Mouse (Mus musculus): Measurements from ENCODE around the gene Hmcn1.

The Hmcn1 gene

DNA sequence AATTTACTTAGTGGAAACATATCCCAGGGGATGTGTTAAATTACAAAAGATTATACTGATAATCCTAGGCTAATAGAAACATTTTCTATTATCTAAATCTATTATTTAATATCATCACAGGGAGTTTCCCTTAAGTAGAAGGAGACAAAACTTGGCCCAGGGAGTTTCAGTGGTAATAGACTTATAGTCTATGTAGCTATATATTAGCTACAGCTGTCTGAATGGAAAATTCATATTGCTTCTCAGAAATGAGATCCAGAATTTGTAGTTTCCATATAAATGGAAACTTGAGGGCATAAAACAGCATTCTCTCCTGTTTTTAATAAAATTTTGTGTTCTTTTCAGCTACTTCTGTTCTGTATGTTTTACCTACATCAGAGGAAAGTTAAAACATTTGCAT, 179.9 kb downstream of the Hmcn1 start:
- in situ Hi-C loops (cut with MboI; ENCODE audit: low pct_unique_long_range_greater_than_20kb in 1 of 2, low sequenced_read_pairs in 2 of 2, unreplicated experiment in 1 of 2): no loop called here

DNA sequence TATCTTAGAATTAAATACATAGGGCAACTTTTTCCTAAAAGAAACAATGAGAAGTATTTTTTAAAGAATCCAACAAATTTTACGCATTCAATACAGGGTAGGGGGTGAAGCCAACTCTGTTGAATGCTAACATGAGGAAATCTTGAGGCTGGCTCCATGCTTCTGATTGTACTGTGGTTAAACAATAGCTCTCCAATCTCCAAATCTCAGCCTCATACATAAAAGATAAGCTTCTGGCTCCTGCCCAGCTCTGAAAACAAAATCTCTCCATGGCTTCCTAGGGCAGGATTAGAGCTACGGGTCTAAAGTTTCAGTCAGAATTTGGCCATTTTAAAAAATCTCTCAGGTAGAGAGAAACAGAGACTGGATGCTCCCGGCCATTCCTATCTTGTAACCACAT, 186.4 kb downstream of the Hmcn1 start:
- in situ Hi-C loops (cut with MboI; ENCODE audit: low pct_unique_long_range_greater_than_20kb in 1 of 2, low sequenced_read_pairs in 2 of 2, unreplicated experiment in 1 of 2): no loop called here

DNA sequence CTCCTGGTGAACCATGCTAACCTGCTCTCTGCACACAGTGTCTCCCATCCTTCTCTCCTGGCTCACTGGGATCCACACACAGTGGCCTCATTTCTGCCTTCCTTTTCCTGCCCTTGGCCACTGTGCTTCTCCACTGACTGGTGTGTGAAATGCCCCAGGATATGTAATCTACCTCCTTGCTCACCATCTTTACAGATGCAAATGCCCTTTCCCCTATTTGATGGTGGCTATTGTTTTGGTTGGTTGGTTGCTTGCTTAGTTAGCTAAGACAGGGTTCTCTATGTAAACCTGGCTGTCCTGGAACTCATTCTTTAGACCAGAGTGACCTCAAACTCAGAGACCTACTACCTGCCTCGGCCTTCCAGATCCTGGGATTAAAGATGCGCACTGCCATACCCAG, 187.8 kb downstream of the Hmcn1 start:
- in situ Hi-C loops (cut with MboI; ENCODE audit: low pct_unique_long_range_greater_than_20kb in 1 of 2, low sequenced_read_pairs in 2 of 2, unreplicated experiment in 1 of 2): no loop called here

DNA sequence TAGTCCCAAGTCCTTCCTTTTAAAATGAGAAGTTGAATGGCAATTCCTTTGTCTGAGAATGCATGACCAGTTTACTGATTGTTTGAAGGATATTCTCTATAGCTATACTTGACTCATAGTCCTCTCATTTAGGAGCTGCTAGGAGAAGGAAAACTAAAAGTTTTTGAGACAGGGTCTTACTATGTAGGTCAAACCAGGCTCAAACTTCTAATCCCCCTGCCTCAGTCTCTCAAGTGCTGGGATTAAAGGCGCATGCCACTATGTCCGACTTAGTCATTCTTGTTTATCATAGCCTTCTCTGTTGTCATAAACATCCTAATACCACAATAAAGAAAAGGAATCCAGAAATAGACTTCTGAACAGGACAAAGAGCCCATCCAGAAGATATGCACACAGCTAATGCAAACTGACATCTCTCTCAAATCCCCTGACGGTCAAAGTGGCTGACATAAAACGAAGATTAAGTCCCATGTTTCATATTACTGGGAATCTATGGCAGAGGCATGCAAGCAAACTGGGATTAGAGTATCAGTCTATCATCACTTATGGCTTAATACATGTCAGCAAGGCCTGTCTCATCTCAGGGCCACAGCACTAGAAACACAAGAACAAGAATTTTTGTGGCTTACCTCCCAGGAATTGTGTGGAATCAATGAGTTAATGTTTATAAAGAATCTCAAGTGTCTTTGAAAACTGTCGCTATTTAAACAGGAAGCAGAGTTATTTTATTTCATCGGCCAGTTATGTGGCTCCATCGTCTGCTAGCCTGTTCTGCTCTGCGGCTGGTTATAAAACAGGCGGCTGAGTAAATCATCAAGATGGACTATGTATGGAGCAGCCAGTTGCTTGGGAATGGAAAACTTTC, 188.8 kb downstream of the Hmcn1 start:
- in situ Hi-C loops (cut with MboI; ENCODE audit: low pct_unique_long_range_greater_than_20kb in 1 of 2, low sequenced_read_pairs in 2 of 2, unreplicated experiment in 1 of 2): no loop called here

DNA sequence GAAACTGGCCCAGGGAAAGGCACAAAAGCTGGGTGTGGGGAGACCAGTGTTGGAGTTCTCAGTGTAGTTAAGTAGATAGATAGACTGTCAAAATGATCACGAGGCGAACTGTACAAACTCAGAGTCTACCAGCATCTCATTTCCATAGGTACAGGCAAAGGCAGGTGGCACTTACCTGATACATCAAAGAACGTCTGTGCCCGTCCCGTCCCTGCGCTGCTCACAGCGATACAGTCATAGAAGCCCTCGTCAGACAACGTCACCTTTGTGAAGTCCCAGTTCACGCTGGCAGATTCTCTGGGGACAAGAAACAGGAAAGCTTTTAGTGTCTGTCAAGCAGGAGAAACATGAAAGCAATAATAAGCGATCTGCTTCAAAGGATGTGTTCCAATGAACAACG, 190.6 kb downstream of the Hmcn1 start:
- in situ Hi-C loops (cut with MboI; ENCODE audit: low pct_unique_long_range_greater_than_20kb in 1 of 2, low sequenced_read_pairs in 2 of 2, unreplicated experiment in 1 of 2): no loop called here

DNA sequence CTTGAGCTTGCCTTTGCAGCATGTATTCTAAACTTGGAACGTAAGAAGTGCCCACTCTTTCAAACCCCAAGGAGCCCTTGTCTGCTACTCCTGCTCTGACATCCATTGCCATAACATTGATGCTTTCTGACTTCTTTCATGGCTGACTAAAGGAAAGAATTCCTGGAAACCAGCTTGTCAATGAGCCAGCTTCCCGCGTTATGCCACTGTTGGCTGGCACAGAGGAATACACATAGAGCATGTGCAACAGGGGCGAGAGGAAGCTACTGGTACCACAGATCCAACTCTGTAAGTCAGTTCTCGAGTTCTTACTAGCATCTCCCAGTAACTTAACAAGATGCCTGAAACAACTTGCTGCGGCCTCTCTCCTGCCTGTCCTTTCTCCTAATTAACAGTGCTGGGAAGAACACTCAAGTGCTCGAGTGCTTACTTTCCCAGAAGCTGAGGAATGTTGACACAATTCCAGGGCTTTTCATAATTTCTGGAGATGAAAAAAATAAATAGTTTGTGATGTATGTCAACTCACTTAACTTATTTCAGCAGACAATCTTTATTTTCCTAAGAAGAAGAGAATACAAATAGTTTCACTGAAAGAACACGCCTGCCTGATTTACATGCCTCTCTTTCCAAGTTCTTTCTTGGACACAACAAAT, 192.5 kb downstream of the Hmcn1 start:
- in situ Hi-C loops (cut with MboI; ENCODE audit: low pct_unique_long_range_greater_than_20kb in 1 of 2, low sequenced_read_pairs in 2 of 2, unreplicated experiment in 1 of 2): no loop called here

DNA sequence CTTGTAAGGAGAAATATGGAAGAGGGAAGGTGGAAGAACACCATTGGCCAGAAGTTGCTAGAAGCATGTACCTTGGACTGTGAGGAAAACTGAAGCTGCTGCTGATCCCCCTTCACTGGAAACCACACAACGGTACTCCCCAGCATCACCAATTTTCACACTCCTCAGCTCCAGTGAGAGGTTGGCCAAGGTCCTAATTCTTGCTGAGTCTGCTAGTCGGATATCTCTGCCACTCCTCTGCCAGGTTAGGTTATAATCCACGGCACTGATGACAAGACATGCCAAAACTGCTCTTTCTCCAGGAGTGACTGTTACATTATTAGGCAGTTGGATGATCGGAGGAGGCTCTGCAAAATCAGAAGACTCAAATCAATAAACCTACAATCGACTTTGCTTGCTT, 194.6 kb downstream of the Hmcn1 start:
- in situ Hi-C loops (cut with MboI; ENCODE audit: low pct_unique_long_range_greater_than_20kb in 1 of 2, low sequenced_read_pairs in 2 of 2, unreplicated experiment in 1 of 2): no loop called here

DNA sequence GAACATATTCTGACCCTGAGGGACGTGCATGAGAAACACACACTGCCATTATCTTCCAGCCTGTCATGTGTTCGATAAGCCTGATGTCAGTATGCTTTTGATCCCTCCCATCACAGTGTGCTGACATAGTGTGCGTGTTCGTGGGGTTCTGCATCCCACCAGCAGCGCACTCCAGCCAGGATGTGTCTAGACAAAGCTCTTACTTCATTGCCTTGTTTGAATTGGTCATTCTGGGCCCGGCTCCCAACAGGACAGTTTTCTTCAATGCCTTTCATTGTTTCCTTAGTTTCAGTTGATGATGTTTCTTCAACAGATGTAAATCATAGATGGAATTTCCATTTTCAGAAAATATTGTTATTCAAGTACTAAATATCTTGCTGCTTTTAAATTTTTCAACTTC, 206.5 kb downstream of the Hmcn1 start:
- in situ Hi-C loops (cut with MboI; ENCODE audit: low pct_unique_long_range_greater_than_20kb in 1 of 2, low sequenced_read_pairs in 2 of 2, unreplicated experiment in 1 of 2): no loop called here

DNA sequence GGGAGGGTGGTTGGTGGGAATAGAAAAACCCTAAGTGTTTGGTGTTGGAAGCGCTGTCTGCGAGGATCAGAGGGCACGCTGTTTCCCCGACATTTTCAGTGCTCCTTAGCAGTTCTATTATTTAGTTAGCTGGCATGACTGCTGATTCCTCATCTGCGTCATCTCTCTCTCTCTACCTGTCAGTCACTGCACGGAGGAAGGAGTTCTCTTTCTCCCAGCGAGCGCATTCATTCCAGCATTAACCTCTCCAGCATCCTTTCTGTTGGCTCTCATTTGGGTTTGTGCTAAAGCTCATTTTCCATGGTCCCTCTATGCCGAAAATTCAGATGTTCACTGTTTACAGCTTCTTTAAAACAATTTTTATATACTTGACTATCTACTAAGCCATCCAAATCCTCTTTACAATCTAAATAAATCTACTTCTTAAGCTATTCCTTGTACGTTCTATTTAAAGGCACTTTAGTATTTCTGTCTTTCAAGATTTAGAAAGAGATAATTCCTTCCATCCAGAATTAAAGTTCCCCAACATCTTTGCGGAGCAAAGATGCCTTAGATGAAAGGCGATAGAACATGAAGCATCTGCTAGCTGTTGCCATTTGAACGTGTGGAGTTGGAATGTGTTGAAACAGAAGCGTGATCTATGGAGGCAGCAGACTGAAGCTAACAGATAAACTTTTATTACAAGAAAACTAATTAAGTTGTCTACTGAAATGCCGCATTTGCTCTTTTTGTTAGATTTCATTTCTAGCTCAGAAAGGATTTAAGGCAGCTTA, 210.0 kb downstream of the Hmcn1 start:
- in situ Hi-C loops (cut with MboI; ENCODE audit: low pct_unique_long_range_greater_than_20kb in 1 of 2, low sequenced_read_pairs in 2 of 2, unreplicated experiment in 1 of 2): no loop called here

DNA sequence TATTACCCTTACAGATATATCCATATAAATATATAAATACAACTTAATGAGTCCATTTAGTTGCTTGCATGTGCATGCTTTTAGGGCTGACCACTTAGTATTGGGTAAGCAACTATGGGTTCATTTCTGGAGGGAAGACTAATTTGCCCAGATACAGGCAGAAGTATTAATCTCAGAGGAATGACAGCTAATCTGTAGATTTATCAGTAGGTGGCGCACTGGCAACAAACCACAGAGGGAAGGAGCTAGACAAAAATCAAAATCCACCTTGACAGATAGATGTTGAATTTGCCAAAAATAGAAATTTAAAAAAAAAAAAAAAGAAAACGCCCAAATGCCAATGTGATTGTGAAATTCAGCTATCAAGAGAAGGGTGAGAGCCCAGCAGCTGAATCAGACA, 213.3 kb downstream of the Hmcn1 start:
- in situ Hi-C loops (cut with MboI; ENCODE audit: low pct_unique_long_range_greater_than_20kb in 1 of 2, low sequenced_read_pairs in 2 of 2, unreplicated experiment in 1 of 2): no loop called here

DNA sequence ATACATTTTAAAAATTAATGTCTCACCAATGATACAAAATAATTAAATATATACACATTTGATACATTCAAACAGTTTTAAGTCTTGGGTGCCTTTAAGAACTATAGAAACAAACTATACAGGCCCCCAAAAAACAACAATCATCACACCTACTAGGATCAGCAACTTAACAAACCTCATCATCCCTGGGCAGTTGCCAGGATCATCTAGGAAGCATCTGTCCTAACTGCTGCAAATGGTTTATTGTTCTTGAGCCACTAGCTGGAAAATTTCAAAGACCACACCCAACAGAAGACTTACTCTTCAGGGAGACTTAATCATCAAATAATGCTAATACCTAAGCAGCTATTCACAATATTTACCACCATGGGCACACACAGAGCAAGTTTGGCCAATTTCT, 216.5 kb downstream of the Hmcn1 start:
- in situ Hi-C loops (cut with MboI; ENCODE audit: low pct_unique_long_range_greater_than_20kb in 1 of 2, low sequenced_read_pairs in 2 of 2, unreplicated experiment in 1 of 2): no loop called here

DNA sequence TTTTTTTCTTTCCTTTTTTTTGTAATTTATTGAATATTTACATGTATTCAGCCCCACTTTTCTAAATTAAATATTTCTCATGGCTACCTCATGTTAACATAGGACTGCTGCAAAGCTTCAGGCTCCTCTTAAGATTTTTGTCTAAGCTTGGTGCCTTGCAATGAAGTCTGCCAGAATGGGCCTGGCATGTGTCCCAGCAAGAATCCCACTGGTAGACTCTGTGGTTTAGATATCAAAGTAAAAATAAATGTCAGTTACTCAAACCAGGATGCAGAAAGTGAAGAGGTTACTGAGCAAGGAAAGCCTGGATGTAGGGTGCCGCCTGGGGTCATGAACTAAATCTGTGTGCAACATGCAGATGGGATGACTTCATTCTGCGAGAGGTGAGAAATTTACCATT, 217.5 kb downstream of the Hmcn1 start:
- in situ Hi-C loops (cut with MboI; ENCODE audit: low pct_unique_long_range_greater_than_20kb in 1 of 2, low sequenced_read_pairs in 2 of 2, unreplicated experiment in 1 of 2): no loop called here

DNA sequence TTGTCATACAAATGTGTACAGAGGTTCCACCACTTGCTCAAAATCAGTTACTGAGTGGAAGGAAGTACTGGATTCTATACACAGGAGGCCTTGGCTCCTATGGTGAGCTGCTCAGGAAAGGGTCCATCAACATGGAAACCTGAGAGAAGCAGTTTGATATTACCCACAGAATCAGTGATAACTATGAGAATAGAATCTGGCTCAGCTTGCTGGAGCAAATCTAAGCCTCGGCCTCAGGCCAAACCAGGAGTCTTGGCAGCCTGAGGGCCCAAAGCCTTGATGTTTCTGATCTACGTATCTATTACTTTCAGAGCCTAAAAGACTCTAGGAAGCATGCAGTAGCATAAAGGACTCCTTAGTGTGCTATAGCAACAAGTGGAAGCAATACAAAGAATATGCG, 220.3 kb downstream of the Hmcn1 start:
- in situ Hi-C loops (cut with MboI; ENCODE audit: low pct_unique_long_range_greater_than_20kb in 1 of 2, low sequenced_read_pairs in 2 of 2, unreplicated experiment in 1 of 2): no loop called here

DNA sequence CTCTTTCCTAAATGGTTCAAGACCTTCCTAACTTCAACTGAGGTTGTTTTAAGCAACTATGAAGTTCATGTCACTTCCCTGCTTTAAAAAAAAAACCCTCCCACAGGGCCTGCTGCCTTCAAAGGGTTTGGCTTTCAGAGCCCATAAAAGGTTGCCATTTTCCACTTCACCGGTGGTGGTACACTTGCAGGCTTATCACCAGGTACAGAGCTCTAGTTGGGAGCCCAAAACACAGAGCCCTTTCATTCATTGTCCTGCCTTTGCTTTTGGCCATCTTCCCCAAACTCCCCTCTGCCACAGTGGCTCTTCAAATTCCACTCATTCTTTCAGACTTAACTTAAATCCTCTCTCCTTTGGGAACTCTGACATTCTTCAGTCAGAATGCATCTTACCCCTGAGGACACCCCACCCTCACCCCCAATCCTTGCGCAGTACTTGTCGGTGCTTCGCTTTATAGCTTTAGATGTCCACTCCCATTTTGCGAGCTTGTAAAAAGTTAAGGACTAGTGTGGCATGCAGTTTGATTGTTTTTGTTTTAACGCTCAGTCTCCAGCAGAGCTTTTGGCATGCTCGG, 222.2 kb downstream of the Hmcn1 start:
- in situ Hi-C loops (cut with MboI; ENCODE audit: low pct_unique_long_range_greater_than_20kb in 1 of 2, low sequenced_read_pairs in 2 of 2, unreplicated experiment in 1 of 2): no loop called here

DNA sequence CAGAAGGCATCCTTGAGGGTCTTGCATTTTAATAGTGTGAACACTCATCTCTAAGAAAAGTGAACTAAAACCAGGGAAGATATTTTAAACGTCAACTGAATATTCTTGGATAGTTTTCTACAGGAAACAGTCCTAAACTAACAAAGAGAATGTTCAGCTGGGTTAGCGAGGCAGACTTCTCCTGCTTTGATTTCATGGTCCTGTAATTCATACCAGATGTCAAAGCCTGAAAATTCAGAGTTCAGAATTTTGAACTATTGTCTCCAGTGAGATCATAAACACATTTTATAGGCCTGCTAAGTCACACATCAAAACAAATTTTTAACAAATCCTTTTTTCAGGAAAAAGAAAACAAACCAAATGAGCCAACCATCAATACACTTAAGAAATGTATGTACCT, 223.4 kb downstream of the Hmcn1 start:
- in situ Hi-C loops (cut with MboI; ENCODE audit: low pct_unique_long_range_greater_than_20kb in 1 of 2, low sequenced_read_pairs in 2 of 2, unreplicated experiment in 1 of 2): no loop called here

DNA sequence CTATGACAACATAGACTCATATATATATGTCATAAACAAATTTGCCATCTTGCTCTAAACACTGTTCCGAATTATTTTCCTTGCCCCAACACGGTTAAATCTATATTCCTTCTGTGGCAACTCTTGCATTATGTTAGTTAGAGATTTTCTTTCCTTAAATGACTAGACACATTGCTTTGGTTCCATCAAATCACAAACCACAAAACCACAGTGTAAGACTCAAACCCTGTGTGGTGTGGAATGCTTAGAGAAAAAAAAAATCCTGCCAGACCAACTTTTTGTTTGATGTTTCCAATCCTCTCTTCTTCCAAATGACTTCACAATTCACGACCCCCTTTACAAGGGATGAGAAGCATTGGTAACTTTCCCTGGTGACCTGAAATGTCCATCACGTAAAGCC, 231.6 kb downstream of the Hmcn1 start:
- in situ Hi-C loops (cut with MboI; ENCODE audit: low pct_unique_long_range_greater_than_20kb in 1 of 2, low sequenced_read_pairs in 2 of 2, unreplicated experiment in 1 of 2): no loop called here

DNA sequence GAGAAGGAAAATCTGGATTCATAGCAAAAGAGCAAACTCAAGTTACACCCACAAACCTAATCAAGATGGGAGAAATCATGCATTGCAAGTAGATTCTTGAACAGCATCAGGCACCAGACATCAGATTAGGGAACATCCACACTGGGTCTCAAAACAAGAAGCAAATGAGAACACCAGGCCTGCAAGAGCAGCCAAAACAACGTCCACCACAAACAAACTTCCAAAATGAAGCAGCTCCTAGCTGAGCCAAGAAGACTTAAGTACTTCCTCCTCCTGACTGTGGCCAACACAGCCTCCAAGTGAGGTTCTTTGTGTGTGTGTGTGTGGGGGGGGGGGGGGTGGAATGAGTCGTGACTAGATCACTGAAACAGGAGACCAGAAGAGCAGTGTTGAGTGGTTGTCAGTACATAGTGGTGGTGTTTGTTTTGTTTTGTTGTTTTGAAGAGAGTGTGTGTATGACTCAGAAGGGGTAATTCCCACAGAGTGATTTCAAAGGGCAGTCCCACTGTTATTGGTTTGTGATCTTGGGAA, 232.4 kb downstream of the Hmcn1 start:
- in situ Hi-C loops (cut with MboI; ENCODE audit: low pct_unique_long_range_greater_than_20kb in 1 of 2, low sequenced_read_pairs in 2 of 2, unreplicated experiment in 1 of 2): no loop called here

DNA sequence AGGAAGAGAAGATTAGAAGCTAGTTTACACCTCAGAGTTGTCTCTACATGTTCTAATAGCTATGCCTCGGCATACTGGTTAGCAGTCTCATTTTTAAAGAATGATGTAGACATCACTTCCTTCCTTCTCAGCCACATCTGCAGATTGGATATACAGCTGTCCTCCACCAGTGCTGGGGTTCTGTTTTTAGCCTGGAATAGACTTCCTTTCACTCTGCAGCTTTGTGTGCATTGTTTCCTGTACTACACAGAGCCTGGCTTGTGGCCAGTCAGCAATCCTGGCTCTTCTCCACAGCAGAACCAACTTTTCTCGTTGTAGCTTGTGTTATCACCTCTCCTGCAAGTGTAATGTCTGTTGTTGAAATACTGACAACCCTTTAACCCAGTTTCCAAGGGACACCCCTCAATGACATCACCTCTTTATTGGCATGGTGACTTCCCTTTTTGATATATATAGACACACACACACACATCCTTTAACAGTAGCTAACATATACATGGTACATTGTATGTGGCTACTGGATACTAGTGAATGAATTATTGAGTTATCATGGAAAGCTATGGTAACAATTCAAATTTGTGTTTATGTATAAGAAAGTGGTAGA, 233.7 kb downstream of the Hmcn1 start:
- in situ Hi-C loops (cut with MboI; ENCODE audit: low pct_unique_long_range_greater_than_20kb in 1 of 2, low sequenced_read_pairs in 2 of 2, unreplicated experiment in 1 of 2): no loop called here

DNA sequence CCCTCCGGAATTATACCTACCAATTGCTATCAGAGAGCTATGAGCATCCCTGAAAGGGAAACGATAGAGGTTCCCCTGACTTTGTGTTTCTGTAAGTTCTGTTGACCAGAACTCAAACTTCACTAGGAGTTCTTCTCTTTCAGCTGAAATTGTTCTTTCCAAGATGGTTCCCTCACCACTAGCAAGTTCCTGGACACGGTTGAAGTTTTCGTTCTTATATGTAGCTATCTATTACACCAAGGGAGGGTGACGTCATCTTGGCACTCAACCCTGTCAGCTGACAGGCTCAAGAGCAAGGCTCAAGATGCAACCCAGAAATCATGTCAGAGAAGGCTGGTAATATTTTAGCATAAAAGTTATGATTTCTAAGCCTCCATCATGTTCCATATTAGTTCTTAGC, 239.3 kb downstream of the Hmcn1 start:
- in situ Hi-C loops (cut with MboI; ENCODE audit: low pct_unique_long_range_greater_than_20kb in 1 of 2, low sequenced_read_pairs in 2 of 2, unreplicated experiment in 1 of 2): no loop called here
